Mouse (Mus musculus) cortical plate, adult 2 months (tissue): ENCODE results near the gene Pfn5.

Experiments
- CTCF ChIP-seq: fragments of 200-500 bp; IDR thresholded peaks from 2 replicates; pipeline ENCODE4 v1.5.1; 2011; ENCODE audit warnings: mild to moderate bottlenecking, control low read depth, low read length; ENCODE audit not compliant: insufficient read depth; ENCODE audit errors: extremely low read depth
- POLR2A ChIP-seq: fragments of 200-500 bp; IDR thresholded peaks from 2 replicates; pipeline ENCODE4 v1.6.1; 2011; ENCODE audit warnings: mild to moderate bottlenecking, low read length, control low read depth; ENCODE audit not compliant: insufficient read depth; ENCODE audit errors: extremely low read depth

DNA sequence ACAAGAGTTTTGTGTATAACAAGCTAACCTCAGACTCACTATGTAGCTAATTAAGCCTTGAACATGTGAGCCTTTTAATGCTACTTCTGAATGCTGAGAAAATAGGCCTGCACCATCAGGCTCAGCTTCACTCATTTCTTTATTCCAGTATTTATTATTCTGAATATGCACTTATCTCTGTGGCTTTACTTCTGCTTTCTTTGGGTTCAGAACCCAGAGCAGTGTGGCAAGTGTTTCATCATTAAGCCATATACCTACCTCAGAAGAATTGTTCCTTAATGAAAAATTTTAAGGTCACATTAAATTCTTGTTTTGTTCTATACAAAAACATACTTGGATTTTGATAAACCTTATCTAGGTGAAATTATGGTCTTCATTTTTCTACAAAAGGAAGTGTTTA is 34.0 kb upstream of the Pfn5 start:
- no peak for TF ChIP-seq POLR2A
- no peak for TF ChIP-seq CTCF
